Mouse (Mus musculus): ENCODE data around the gene Tmem255a.

Tmem255a gene

GRCm38 (mm10) chrX:38166592-38166991 lies 85.6 kb downstream of the Tmem255a start:
- DNase-seq (ENCODE audit: low read depth in 1 of 2, low spot score in 2 of 2): no peak

GRCm38 (mm10) chrX:38166064-38166463 lies 86.2 kb downstream of the Tmem255a start:
- no peak for DNase-seq (ENCODE audit: low read depth in 1 of 2, low spot score in 2 of 2)

- no peak for DNase-seq (ENCODE audit: low read depth in 1 of 2, low spot score in 2 of 2)
These were observed 86.9 kb downstream of the Tmem255a start for GRCm38 (mm10) chrX:38165315-38165714.

GRCm38 (mm10) chrX:38159097-38159496 lies 93.1 kb downstream of the Tmem255a start:
- no peak for DNase-seq (ENCODE audit: low read depth in 1 of 2, low spot score in 2 of 2)

All from monocyte, adult 2 months (primary cell).